Mouse (Mus musculus) neutrophil, adult 5-6 weeks (primary cell): ENCODE results near the gene Tm4sf1. TPM values are rescaled to one million over a fixed set of nuclear protein-coding genes. Genes with fewer than 3 reads are reported as not detected.

ENCODE experiments used
- ATAC-seq: fragments of 151-379, 151-347 bp; 2 replicates; pipeline ENCODE4 v1.8.0; 2017; ENCODE audit warnings: mild to moderate bottlenecking, moderate TSS enrichment; ENCODE audit not compliant: insufficient number of reproducible peaks, poor library complexity, low FRiP score, severe bottlenecking; ENCODE audit errors: extremely low read depth
- total RNA-seq: library from RNA; stranded (forward); fragments of 200-1000 nt; gene quantifications from 2 replicates; pipeline ENCODE4 v1.2.3, GENCODE M21; 2017

The Tm4sf1 gene
- total RNA-seq, result 0.61 TPM in 1 of 2 replicates, not detected in the other

GRCm38 (mm10) chr3:57301921-57302539, at the start of gene Tm4sf1:
Gene Tm4sf1, minus strand, starts transcription at chr3:57301988.
- no peak for ATAC-seq

DNA sequence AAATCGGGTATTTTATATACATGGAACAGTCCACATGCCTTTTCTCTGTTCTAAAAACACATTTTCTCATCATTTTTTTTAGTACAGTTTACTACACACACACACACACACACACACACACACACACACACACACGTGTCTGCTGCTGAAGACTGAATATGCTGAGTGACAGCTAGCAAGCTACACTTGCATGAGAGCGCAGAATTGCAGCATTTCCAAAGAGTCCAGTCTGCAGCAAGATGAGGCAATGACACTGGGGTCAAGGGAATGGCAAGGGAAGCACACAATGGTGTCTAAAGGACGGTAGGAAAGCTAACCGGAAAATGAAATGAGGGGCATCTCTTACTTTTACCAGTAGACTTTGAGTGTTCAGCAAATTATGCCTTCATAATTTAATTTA, 43.0 kb upstream of the Tm4sf1 start:
- no peak for ATAC-seq

GRCm38 (mm10) chr3:57343837-57344607, 42.2 kb upstream of the Tm4sf1 start:
- no peak for ATAC-seq

DNA sequence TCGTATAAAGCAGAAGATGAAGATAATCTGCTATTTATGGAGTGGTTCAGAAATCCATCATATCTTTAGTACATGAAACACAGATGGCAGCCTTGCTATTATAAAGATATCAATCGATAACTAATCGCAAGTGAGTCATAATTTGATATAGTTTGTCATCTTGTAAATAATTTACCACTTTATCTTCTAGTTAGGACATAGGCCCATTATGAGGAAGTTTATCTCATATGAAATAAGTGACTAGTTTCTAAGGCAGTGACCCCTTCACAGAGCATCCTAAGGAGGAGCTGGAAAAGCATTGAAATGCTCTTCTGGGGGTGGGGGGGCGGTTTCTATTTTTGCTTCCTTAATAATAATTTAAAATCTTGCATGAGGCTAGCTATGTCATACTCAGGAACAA, 41.2 kb upstream of the Tm4sf1 start:
- no peak for ATAC-seq

GRCm38 (mm10) chr3:57341321-57341720, 39.5 kb upstream of the Tm4sf1 start:
- no peak for ATAC-seq

- no peak for ATAC-seq
Measured at GRCm38 (mm10) chr3:57335080-57335815, 33.5 kb upstream of the Tm4sf1 start.

DNA sequence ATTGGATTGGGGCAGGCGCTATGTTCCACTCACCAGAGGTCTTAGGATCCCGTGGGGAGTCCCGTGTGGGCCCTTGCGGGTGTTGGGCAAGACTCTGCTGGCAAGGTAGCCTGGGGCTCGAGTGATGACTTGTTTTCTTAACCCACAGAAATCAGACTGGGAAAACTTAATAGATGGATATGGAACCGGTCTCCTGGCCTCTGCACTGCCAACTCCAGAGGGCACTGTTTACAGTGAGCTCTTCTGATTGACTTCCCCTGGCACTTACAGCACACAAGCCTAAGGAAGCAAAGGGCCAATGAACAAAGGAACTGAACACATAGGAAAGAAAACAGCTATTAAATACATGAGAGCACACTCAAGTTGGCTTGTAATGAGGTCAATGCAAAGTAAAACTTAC, 26.2 kb upstream of the Tm4sf1 start:
- no peak for ATAC-seq

DNA sequence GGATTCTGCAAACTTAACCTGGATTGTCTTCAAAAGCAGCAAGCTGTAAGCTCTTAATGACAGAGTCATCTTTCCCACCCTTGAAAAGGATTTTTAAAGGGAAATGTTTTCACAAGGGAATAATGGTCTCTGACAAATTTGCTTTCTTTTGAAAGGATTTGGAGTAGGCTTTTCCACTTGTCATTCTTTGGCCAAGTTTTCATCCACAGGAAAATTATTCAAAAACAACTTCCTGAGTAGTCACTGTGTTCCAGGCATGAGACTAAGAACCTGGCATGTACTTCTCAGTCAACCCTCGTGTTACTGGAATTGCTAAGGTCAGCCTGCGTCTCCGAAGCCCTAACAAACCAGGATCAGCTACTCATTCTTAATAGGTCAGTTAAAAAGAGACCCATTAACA, 5.3 kb upstream of the Tm4sf1 start:
- no peak for ATAC-seq

DNA sequence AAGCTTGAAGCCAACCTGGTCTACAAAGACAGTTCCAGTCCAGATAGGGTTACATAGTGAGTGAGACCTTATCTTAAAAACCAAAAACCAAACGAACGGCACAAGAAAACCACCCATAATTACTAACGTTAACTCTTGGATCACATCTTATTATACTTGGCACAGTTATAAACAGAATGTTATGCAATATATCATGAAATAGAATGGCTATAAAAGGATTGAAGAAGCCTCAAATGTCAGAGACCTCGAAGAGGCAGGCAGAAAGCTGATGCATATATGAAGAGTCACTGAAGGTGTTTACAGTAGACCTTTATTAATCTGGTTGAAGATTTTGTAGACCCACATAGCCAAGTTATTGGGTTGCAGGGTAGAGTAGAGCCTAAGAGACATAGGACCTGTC, 3.8 kb upstream of the Tm4sf1 start:
- no peak for ATAC-seq

DNA sequence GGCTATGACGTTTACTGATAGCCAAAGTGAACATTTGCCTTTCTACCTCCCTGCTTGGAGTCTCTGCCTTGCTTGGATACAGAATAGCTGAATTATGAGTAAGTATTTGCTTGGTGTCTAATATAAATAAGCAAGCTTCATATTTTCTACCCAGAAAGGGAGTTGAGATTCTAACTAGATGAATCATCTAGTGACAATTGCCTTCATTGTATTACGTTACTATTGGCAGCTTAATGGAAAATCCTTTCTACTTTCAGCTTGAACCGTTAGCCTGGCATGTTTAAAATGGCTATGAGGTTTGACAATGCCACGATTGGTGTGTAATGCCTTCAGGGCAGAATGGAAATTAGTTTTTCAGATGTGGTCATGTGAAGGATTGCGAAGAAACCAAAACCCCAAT, 2.7 kb upstream of the Tm4sf1 start:
- ATAC-seq, result no peak

DNA sequence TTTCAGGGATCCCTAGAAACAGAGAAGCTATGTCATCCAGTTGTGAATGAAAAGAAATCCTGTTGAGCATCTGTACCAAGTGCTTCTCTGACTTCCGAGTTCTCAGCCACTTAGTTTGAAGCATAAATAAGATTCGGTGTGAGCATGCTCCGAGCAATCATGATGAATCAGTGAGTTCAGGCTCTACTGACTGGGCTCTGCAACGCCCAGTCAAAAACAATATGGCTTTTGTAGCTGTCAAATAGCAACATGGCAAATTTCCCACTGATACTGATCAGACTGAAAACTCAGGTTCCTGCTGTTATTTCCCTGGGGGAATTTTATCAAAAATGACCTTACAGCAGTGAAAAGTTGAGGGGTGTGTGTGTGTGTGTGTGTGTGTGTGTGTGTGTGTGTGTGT, 2.3 kb upstream of the Tm4sf1 start:
- no peak for ATAC-seq

GRCm38 (mm10) chr3:57303486-57303885, 1.7 kb upstream of the Tm4sf1 start:
- no peak for ATAC-seq

GRCm38 (mm10) chr3:57302886-57303285, 1.1 kb upstream of the Tm4sf1 start:
- no peak for ATAC-seq

DNA sequence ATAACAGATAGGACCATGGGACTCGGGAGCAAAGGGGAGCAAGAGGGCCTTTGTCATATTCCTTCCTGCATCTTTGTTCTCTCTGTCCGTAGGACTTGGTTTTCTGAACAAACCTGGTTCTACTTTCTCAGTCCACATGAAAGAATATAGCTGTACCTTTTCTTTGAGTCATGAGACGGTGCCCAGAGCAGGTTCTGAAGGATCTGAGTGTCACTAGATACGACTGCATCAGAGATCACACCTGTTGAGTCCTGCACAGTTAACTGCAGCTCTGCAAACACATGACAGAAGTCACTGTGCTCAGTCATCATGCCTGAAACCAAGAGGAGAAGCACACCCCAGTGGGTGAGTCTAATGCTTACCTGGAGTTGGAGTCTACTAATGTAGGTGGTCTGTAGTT, 422 bp downstream of the Tm4sf1 start:
- ATAC-seq, result no peak

- ATAC-seq, result no peak
Measured at GRCm38 (mm10) chr3:57297991-57298390, 3.8 kb downstream of the Tm4sf1 start.

GRCm38 (mm10) chr3:57296574-57296973, 5.2 kb downstream of the Tm4sf1 start:
- no peak for ATAC-seq

- no peak for ATAC-seq
Measured at GRCm38 (mm10) chr3:57295631-57296030, 6.2 kb downstream of the Tm4sf1 start.

- no peak for ATAC-seq
Measured at GRCm38 (mm10) chr3:57294742-57295525, 6.9 kb downstream of the Tm4sf1 start.

- no peak for ATAC-seq
Measured at GRCm38 (mm10) chr3:57293925-57294324, 7.9 kb downstream of the Tm4sf1 start.
